Mouse (Mus musculus) adipocyte (in vitro differentiated cells): ENCODE results near the gene Cxcl16.
"Not testable (repeated sequence)": the region's sequence is repeated elsewhere in the genome, so short reads cannot be mapped to it uniquely, and the experiment has no call there.

ENCODE experiments used
- DNase-seq: peaks from one replicate; pipeline ENCODE4 v3.0.0-alpha.2; 2016; ENCODE audit warnings: low spot score

The Cxcl16 gene

DNA sequence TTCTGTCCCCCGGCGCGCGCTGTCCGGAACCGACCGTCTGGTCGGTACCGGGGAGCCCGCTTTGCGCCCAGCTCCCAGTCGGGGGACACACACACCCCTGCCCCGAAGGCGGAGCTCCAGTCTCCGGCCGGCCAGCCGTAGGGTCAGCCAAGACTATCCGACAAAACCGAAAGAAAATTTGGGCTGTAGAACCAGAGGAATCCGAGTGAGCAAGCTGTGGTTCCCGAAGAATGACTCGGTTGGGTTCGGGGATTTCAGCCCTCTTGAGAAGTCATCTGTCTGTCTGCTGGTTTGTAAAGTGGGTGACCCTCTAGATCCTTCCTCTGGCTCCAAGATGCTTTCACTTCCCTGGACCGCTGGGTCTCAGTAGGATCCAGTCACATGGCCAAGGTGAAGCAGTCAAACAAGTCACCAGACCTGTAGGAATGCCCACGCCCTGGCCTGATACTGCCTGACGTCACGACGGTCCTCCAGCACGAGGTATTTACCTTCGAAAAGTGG is at the start of gene Cxcl16:
Gene Cxcl16, minus strand, starts transcription at position 384 of the 501 bp plus-strand sequence.
- DNase-seq: no peak

GRCm38 (mm10) chr11:70506962-70507515 is 47.3 kb upstream of the Cxcl16 start:
- no peak for DNase-seq

DNA sequence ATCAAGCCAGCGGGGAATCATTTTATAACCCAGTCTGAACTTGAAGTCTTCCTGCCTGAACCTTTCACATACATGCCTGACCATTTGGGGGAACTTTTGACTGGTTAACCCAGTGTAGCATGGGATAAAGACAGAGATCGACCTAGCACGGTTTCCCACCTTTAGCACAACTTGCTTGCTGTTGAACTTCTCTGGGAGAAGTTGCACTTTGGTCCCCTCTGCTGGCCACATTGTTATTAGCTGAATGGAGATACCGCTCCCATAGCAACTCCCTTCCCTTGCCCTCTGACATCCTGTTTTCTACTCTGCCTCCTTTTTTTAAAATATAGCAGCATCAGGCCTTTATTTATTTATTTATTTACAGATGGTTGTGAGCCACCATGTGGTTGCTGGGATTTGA is 46.6 kb upstream of the Cxcl16 start:
- DNase-seq: peak; percentile 82

DNA sequence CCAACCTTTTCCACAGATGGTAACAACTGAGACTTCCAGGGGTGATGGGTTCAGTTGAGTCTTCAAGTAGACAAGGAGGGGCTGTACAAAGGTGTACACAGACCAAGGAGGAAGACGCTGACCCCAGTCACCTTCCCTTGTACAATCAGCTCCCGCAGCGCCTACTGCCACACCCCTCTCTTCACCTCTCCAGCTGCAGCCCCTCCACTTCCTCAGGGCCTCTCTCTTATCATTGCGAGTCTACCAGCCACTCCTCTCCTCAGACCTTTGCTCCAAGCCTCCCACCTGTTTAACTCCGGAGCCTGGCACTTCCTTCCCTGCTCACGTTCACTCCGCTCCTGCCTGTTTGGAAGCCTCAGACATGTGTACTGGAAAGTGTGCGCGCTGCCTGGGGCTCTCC is 45.2 kb upstream of the Cxcl16 start, which contains the start of gene Tm4sf5:
Gene Tm4sf5, plus strand, starts transcription at position 275 of the 400 bp plus-strand sequence.
- no peak for DNase-seq

GRCm38 (mm10) chr11:70502018-70502417 is 42.2 kb upstream of the Cxcl16 start:
- no peak for DNase-seq

GRCm38 (mm10) chr11:70500476-70500812 is 40.7 kb upstream of the Cxcl16 start:
- DNase-seq: no peak

DNA sequence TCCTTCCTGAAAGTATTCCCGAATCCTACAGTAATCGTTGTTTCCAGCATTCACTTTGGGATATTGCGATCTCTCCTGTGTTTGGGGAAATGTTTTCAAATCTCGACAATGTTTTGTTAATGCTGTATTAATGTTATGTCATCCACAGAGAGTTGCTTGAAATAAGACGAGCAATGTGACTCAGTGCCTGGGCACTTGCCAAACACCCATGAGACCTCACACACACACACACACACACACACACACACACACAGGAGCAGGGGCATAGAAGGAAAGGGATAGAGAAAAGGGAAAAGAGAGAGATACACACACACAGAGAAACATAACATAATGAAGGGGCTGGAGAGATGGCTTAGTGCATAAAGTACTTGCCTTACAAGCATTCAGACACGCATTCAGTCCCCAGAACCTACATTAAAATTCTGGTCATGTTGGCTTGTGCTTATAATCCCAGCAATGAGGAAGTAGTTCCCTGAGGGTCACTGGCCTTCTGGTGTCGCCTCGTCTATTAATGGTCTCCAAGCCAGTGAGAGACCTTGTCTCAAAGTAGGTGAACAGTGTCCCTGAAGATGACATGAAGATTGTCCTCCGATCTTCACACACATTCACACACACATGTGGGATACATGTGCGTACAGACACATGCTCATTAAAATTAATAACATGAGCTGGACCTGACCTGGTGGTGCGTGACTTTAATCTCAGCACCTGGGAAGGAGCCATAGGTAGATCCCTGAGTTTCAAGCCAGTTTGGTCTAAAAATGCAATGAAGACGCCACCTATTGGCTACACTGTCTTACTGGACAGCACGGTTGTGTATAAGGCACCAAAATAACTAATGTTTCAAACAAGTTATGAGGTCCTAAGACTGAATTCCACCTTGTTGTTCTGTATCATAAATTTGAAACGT is 40.0 kb upstream of the Cxcl16 start:
- DNase-seq: peak; percentile 65

DNA sequence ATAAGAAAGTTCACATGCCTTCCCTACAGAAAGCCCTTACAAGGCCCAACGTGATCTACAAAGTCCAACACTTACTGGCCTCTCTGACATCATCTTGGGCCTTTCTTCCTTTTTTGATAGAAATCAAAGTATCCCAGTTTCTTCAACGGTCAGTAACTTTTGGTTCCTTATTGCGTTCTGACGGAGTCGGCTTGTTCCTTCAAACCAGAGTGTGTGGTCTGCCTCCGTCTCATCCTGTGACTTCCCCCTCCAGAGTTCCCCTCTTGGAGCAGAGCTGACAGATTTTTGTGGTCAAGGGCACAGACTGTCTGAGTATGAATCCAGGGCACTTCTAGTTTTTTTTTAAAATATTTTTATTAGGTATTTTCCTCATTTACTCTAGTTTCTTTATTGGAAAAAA is 29.9 kb upstream of the Cxcl16 start:
- no peak for DNase-seq

DNA sequence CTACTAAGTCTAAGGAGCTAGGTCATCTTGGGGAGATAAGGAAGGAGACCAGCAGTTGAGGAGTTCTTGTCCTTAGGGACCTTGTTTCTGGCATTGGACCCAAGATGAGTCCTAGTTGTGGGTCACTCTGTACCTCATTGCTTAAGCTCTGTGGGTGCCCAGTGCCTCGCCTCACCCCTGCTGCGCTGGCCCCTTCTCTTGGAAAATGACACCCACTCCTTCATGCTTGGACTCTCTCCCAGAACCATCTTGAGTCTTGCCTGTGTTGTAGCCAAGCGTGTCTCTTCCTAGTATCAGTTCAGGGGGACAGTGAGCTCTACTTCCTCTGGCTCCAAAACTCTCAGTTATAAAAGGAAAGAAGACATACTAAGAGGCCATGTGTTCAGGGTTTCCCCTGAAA is 29.4 kb upstream of the Cxcl16 start:
- no peak for DNase-seq

- no peak for DNase-seq
These were observed 28.0 kb upstream of the Cxcl16 start for GRCm38 (mm10) chr11:70487816-70488215.

GRCm38 (mm10) chr11:70485498-70485897 is 25.7 kb upstream of the Cxcl16 start:
- DNase-seq: peak; percentile 54

- DNase-seq: no peak
These were observed 15.2 kb upstream of the Cxcl16 start for GRCm38 (mm10) chr11:70474872-70475534.

- not testable (repeated sequence) for DNase-seq
These were observed 13.5 kb upstream of the Cxcl16 start for GRCm38 (mm10) chr11:70473291-70473690.

- DNase-seq: no peak
These were observed 12.9 kb upstream of the Cxcl16 start for GRCm38 (mm10) chr11:70472716-70473115.

- DNase-seq: no peak
These were observed 10.0 kb upstream of the Cxcl16 start for GRCm38 (mm10) chr11:70469764-70470163.

DNA sequence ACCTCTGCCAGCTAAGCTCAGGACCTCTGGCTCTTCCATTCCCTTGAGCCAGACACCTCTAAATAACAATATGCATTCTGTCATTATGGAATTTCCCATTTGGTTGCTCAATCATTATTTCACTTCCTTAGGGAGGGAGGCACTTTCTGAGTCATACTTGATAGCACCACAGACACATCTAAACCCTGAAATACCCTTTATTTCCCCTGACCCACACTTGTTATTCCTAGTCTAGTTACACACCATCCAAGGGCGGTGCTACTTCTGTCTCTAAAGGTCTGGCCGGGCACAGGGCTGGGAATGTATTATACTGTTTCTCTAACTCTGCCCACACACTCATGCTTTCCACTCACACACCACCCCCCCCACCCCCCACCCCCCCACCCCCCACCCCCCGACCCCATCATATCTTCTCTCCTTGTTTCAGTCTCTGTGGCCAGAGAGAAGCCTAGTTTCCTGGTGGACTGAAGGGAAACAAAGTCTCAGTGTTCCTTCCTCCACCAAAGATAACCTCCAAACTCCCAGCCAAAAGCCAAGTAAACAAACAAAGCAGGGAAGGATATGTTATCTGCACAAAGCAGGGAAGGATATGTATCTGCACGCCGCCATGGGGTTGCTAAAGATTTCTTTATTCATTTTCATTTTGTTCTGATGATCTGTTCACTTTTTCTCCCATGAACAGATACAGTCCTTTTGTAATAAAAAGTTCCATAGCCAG is 8.3 kb upstream of the Cxcl16 start:
- peak; percentile 27 for DNase-seq

DNA sequence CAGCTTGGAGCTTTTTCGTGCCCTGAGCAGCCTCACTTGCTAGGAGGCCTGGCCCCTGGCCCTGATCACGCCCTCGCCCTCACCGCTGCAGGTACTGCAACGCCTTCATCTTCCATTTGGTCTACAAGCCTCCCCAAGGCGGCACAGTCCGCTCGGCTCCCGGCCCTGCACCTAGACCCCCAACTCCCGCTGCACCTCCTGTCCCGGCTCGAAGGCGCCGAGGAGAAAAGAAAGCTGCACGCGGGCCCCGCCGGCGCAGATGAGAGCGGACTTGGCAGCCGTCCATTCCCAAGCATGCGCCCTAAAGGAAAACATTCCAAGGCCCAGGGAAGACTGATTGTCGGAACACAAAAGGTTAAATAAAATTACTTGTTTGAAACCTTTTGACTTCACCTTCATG is 6.0 kb upstream of the Cxcl16 start:
- no peak for DNase-seq

DNA sequence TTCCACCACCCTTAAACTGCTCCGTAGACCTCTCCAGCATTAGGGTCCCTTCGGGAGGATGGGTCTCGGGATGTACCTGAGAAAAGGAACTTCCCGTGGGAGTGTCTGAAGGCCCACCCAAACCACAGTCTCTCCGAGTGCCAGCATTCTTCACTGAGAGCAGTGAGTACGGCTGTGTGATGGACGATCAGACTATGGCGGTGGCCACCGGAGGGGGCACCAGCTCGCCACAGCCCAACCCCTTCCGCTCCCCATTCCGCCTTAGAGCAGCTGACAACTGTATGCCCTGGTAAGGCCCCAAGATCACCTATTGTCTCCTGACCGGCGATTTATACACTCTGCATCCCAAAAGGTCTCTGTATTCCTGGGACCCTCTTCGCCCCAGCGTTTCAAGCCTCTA is 5.4 kb upstream of the Cxcl16 start:
- no peak for DNase-seq

DNA sequence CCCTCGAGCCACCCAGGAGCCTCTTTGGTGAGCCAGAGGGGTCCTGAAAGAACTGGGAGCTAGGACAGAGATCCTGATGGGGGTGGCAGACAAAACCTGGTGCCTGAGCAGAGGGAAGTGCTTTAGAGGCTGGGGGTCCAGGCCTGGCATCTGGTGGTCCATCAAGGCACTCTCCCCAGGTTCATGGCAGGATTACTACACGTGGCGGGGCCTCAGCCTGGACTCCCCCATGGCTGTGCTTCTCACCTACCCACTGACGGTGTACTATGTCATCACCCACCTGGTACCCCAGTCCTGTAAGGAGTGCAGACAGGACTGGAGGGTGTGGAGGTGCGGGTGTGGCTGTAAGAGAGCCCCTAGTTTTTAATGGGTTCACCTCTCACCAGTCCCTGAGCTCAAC is 4.2 kb upstream of the Cxcl16 start:
- DNase-seq: no peak

DNA sequence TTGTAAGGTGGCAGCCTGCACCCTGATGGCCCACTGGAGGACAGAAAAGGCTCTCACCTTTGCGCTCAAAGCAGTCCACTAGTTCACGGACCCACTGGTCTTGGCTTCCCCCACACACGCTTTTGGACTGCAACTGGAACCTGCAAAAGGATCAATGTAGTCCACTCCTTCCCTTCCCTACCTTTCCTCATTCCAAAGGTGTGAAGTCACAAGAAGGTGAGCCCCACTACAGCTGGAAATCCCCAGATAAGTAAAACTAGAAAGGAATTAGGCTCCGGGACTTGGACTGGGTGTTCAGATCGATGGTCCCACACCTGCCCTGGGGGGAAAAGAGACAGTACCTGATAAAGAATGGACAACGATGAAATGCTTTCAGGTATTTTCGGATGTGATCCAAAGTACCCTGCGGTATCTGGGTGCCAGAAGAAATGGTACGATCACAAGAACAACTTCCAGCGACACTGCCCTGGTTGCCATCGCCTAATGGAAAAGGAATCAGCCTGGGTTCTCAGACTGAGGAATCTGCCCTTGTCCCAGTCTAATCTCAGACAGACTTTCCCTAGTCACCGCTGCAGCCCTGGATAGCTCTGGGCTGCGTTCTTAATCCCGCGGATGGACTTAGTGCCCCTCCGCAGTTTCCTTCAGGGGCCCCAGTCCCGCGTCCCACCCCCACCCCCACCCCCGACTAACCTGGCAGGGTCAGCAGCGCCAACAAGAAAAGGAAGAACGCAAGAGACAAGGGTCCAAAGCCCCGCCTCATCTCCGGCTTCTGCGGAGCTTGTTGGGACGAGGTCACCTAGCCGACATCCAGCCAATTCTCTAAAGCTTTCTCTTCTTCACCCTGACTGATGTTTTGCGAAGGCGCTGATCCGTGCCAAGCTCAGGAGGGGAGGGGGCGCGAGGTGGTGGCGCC is 840 bp downstream of the Cxcl16 start, which contains the start of gene Zmynd15:
Gene Zmynd15, plus strand, starts transcription at position 746 of the 913 bp plus-strand sequence.
- no peak for DNase-seq
